Mouse (Mus musculus): ENCODE data around the gene Msh3.

DNA sequence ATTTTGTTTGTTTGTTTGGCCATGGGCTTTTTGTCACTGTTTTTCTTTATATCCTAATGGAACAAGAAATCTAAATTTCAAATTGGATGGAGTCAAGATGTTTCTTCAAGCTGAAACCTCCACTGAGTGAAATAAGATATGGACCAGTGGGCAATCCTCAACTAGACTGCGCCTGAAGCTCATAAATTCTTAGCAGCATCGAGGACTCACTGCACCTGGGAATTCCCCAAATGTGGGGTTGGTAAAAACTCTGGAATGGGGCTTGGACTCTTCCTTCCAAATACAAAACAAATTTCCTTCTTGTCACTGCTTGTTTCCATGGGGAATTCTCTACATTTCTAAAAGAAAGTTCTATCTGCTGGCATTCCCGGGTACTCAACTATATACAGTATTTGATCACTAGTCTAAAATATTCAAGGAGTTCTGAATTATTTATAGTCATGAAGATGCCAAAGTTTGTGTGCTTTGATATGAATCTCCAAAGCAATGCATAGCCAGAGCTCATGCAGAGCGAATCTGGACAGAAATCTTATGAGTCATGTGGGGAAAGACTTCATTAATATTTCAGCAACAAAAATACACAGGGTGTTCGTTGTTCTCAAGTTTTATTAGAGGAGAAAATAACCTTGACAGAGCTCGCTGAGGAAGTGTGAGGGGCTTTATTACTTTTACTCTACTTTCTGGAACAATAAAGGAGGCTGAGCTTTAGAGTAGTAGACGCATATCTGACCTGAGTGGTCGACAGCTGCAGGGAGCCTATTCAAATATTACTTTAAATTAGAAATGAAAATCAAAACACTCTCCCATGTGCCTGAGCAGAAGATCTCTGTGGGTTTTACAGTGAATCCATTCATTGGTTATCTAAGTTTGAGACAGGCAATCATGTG, 51.5 kb downstream of the Msh3 start:
- no peak for TF ChIP-seq POLR2A (IDR thresholded peaks at IDR 0.05; ENCODE audit: low read depth, low read length)
- no peak for TF ChIP-seq CTCF (IDR thresholded peaks at IDR 0.05; ENCODE audit: borderline replicate concordance, insufficient read depth, low read length)
